Mouse (Mus musculus) lung, adult 2 months (tissue): ENCODE data around the gene Ccdc172.

Experiments
- CTCF ChIP-seq: fragments of 200-500 bp; IDR thresholded peaks from 2 replicates; pipeline ENCODE4 v1.5.1; 2011; ENCODE audit warnings: mild to moderate bottlenecking, low read length, control low read depth; ENCODE audit not compliant: insufficient read depth
- POLR2A ChIP-seq: fragments of 200-500 bp; IDR thresholded peaks from 2 replicates; pipeline ENCODE4 v1.6.1; 2011; ENCODE audit warnings: low read depth, mild to moderate bottlenecking, control low read depth, low read length, borderline replicate concordance; ENCODE audit errors: extremely low read depth

GRCm38 (mm10) chr19:58554974-58555373 is 43.2 kb downstream of the Ccdc172 start:
- no peak for TF ChIP-seq CTCF
- no peak for TF ChIP-seq POLR2A
